Comparison of ENCODE assay signal across 8 mouse cellular contexts in the genomic region with DNA sequence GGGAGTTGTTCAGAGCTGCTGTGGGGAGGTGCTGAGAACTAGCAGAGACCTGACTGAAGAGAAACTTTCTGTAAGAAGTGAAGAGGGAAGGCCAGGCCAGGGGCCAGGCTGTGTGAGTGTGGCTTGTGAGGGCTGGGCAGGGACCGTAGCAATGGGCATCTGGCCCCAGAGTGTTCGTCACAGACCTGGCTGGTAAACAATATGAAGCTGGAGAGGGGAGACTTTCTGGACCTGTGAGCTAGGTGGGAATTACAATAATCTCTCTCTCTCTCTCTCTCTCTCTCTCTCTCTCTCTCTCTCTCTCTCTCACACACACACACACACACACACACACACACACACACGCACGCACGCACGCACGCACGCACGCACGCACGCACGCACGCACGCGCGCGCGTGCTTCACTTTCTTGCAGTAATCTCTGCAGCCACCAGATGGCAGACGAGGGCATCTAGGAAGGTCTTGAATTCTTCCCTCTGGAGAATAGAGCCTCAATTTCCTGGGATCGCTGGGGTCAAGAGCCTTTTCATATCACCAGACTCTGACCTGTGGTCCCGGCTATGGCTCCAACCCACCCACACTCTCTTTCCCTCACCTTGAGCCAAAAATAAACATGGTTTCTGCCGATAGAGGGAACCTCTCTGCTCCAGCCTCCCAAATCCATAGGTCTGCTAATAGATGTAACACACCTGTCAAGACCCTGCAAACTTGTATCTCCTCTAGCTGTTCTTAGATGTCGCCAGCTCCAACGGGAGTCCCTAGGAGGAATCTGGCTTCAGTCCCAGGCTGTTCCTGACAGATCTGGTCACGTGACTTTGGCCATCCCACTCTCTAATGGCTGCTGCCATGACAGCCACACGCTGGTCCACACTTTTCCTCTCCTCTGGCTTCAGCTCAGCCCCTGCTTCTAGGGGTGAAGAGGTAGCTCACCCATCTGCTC. TPM values are rescaled to one million over a fixed set of nuclear protein-coding genes. Genes with fewer than 3 reads are reported as not detected.
DNase-seq lines count a peak whose midpoint lies in the region; ATAC-seq and TF ChIP-seq lines count a peak whose summit lies in the region.

No protein-coding gene starts in this region.

- H3K4me3 ChIP-seq in cortical plate, adult 2 months (ENCODE audit: insufficient read depth, low read length) = peak overlapping the region; percentile 29
- peak overlapping the region; percentile 35 for H3K4me3 ChIP-seq in left cerebral cortex, adult 2 months

- peak; percentile 55 for DNase-seq in adipocyte (ENCODE audit: low spot score)
- DNase-seq in gastrocnemius, adult 8-10 months (ENCODE audit: low spot score in 2 of 2) = peak; percentile 65 to 71
- peak; percentile 72 for DNase-seq in hindlimb bud, embryonic 11.5 days (ENCODE audit: extremely low spot score, low read depth, low spot score)
- DNase-seq in left cerebral cortex, adult 2 months (ENCODE audit: extremely low spot score in 1 of 2, low spot score in 2 of 2) = peak; percentile 81 to 85
- peak; percentile 87 to 88 for DNase-seq in right cerebral cortex, adult 2 months (ENCODE audit: low spot score in 2 of 2)
- DNase-seq in urinary bladder, postnatal 14 days (ENCODE audit: low spot score) = peak; percentile 86

- peak; percentile 84 for ATAC-seq in megakaryocyte, adult 5-6 weeks (ENCODE audit: poor library complexity, severe bottlenecking)

- intact Hi-C loops in left cerebral cortex, adult 2 months (cut with DNase I) = loop anchor here (1.0 kb wide), 1 partner anchor 17 kb away; no protein-coding TSS in a partner anchor

- 0 out of 2 replicates have a peak, but pooled peaks cover 1% of the 10 kb centered on the region for H3K4me1 ChIP-seq in cortical plate, adult 2 months (ENCODE audit: control insufficient read depth, insufficient read depth, low read length)

- peak; percentile 65 for TF ChIP-seq CTCF in cortical plate, adult 2 months (IDR thresholded peaks at IDR 0.05; ENCODE audit: extremely low read depth, insufficient read depth, low read length)
- peak; percentile 64 for TF ChIP-seq CTCF in left cerebral cortex, adult 2 months (IDR thresholded peaks at IDR 0.05)

- no peak for TF ChIP-seq POLR2A in cortical plate, adult 2 months (IDR thresholded peaks at IDR 0.05; ENCODE audit: extremely low read depth, insufficient read depth, low read length)

- no peak overlapping the region; the same call in 1 of the 2 replicates for H3K27ac ChIP-seq in cortical plate, adult 2 months (ENCODE audit: insufficient read depth, low read length)
- peak overlapping the region; percentile 65 for H3K27ac ChIP-seq in left cerebral cortex, adult 2 months

RNA-seq across cellular contexts. Expression of a gene that starts 16.1 kb away (rescaled TPM):
- polyA plus RNA-seq in cortical plate, adult 2 months (2012; rRNA removed) = 20.3 and 23.1 TPM in 2 replicates
- total RNA-seq in gastrocnemius, adult 8-10 months (2022) = 1 to 10 TPM; 1.3 to 2.9 (median 2.2) TPM
- total RNA-seq in left cerebral cortex, adult 2 months (2021) = 10 to 100 TPM; 12.7 to 15.1 TPM
- 7.3 and 8.4 TPM in 2 replicates for total RNA-seq in megakaryocyte, adult 5-6 weeks (2015)
- total RNA-seq in megakaryocyte, adult 5-6 weeks (2017) = 12.7 and 13.9 TPM in 2 replicates

RNA-seq across cellular contexts. Expression of a gene that starts 42.0 kb away (rescaled TPM):
- polyA plus RNA-seq in cortical plate, adult 2 months (2012; rRNA removed) = 0.33 and 0.34 TPM in 2 replicates
- not detected for total RNA-seq in gastrocnemius, adult 8-10 months (2022)
- under 1 TPM; 0.77 to 0.89 TPM for total RNA-seq in left cerebral cortex, adult 2 months (2021)
- total RNA-seq in megakaryocyte, adult 5-6 weeks (2015) = not detected in 2 replicates
- total RNA-seq in megakaryocyte, adult 5-6 weeks (2017) = not detected in 2 replicates
